Mouse (Mus musculus) megakaryocyte, embryonic 14.5 days (primary cell): ENCODE measurements around the gene Gstp2.

Experiments used
- FLI1 ChIP-seq: IDR thresholded peaks from 2 replicates; pipeline ENCODE4 v1.6.1; 2012; ENCODE audit warnings: low read length, inconsistent platforms, mixed read lengths
- GATA1 ChIP-seq: IDR thresholded peaks from 3 replicates; pipeline ENCODE4 v1.6.1; 2012; ENCODE audit warnings: mixed read lengths, low read length, inconsistent platforms, borderline replicate concordance

DNA sequence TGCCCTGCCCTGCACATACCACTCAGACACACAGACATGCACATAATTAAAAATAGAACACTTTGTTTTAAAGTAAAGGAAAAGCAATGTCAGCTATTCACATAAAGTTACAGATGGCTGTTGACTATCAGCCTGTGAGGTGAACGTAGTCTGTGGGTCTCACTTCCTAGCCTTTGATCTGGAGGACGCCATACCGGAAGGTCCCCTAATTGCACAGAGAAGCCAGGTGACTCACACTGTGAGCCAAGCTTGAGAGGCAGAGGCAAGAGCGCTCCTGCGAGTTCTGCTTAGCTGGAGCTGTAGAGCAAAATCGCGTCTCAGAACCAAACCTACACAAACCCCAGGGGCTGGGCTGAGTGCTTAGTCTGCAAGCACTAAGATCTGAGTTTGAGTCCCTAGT lies 47.9 kb upstream of the Gstp2 start:
- TF ChIP-seq GATA1 (no peak), FLI1 (no peak)
